Mouse (Mus musculus): ENCODE data around the gene Adamts9. TPM values are rescaled to one million over a fixed set of nuclear protein-coding genes. Genes with fewer than 3 reads are reported as not detected.

Adamts9 gene
- total RNA-seq, 1 experiment: 21.2 TPM

GRCm38 (mm10) chr6:92905922-92906321, 37.4 kb downstream of the Adamts9 start:
- no peak overlapping the region for H3K27ac ChIP-seq (ENCODE audit: insufficient read depth, low read depth, low read length, poor library complexity, severe bottlenecking)

GRCm38 (mm10) chr6:92904491-92904890, 38.8 kb downstream of the Adamts9 start:
- H3K27ac ChIP-seq (ENCODE audit: insufficient read depth, low read depth, low read length, poor library complexity, severe bottlenecking): no peak overlapping the region
- H3K9me3 ChIP-seq (ENCODE audit: control insufficient read depth, insufficient read depth, low read depth, low read length): no peaks in the 10 kb centered on the region
- no peaks in the 10 kb centered on the region; the same call in 1 of the 2 replicates for H3K36me3 ChIP-seq (ENCODE audit: control insufficient read depth, insufficient read depth, low read length, poor library complexity, severe bottlenecking)
- H3K9ac ChIP-seq (ENCODE audit: insufficient read depth, low read depth, low read length, poor library complexity, severe bottlenecking): no peak overlapping the region
- H3K4me1 ChIP-seq (ENCODE audit: control insufficient read depth in 2 of 2, insufficient read depth in 2 of 2, low read length in 2 of 2, poor library complexity in 1 of 2): no peaks in the 10 kb centered on the region; a peak in 1 of 4 replicates
- no peak for DNase-seq (ENCODE audit: low read depth, low spot score)
- in situ Hi-C loops (cut with MboI; ENCODE audit: low sequenced_read_pairs in 2 of 2, unreplicated experiment in 2 of 2): no loop called here
- TF ChIP-seq ZC3H11A (IDR thresholded peaks at IDR 0.05; ENCODE audit: borderline replicate concordance, low read depth, low read length) (no peak), ZNF384 (IDR thresholded peaks at IDR 0.05; ENCODE audit: low read depth, low read length) (no peak), CHD2 (IDR thresholded peaks at IDR 0.05; ENCODE audit: low read depth, low read length) (no peak), HCFC1 (IDR thresholded peaks at IDR 0.05; ENCODE audit: borderline replicate concordance, insufficient read depth, low read length) (no peak), MAFK (IDR thresholded peaks at IDR 0.05; ENCODE audit: insufficient read depth, low read depth, low read length) (no peak)
- H3K4me3 ChIP-seq (ENCODE audit: insufficient read depth in 1 of 2, low read depth in 1 of 2, low read length in 2 of 2, poor library complexity in 1 of 2, severe bottlenecking in 1 of 2): no peak overlapping the region

More at GRCm38 (mm10) chr6:92905922-92906321, 37.4 kb downstream of the Adamts9 start:
- TF ChIP-seq CHD2 (IDR thresholded peaks at IDR 0.05; ENCODE audit: low read depth, low read length): no peak
- no peak for TF ChIP-seq ZC3H11A (IDR thresholded peaks at IDR 0.05; ENCODE audit: borderline replicate concordance, low read depth, low read length)
- TF ChIP-seq MAFK (IDR thresholded peaks at IDR 0.05; ENCODE audit: insufficient read depth, low read depth, low read length): no peak
- no peak for TF ChIP-seq ZNF384 (IDR thresholded peaks at IDR 0.05; ENCODE audit: low read depth, low read length)
- no peak for TF ChIP-seq HCFC1 (IDR thresholded peaks at IDR 0.05; ENCODE audit: borderline replicate concordance, insufficient read depth, low read length)
- no peak overlapping the region for H3K9ac ChIP-seq (ENCODE audit: insufficient read depth, low read depth, low read length, poor library complexity, severe bottlenecking)
- no peaks in the 10 kb centered on the region; a peak in 1 of 4 replicates for H3K4me1 ChIP-seq (ENCODE audit: control insufficient read depth in 2 of 2, insufficient read depth in 2 of 2, low read length in 2 of 2, poor library complexity in 1 of 2)
- in situ Hi-C loops (cut with MboI; ENCODE audit: low sequenced_read_pairs in 2 of 2, unreplicated experiment in 2 of 2): no loop called here
- no peak for DNase-seq (ENCODE audit: low read depth, low spot score)
- no peaks in the 10 kb centered on the region; the same call in 1 of the 2 replicates for H3K36me3 ChIP-seq (ENCODE audit: control insufficient read depth, insufficient read depth, low read length, poor library complexity, severe bottlenecking)
- no peak overlapping the region for H3K4me3 ChIP-seq (ENCODE audit: insufficient read depth in 1 of 2, low read depth in 1 of 2, low read length in 2 of 2, poor library complexity in 1 of 2, severe bottlenecking in 1 of 2)
- no peaks in the 10 kb centered on the region for H3K9me3 ChIP-seq (ENCODE audit: control insufficient read depth, insufficient read depth, low read depth, low read length)

- Histone ChIP-seq H3K36me3 (ENCODE audit: control insufficient read depth, insufficient read depth, low read length, poor library complexity, severe bottlenecking) (no peaks in the 10 kb centered on the region), H3K9ac (ENCODE audit: insufficient read depth, low read depth, low read length, poor library complexity, severe bottlenecking) (no peak overlapping the region), H3K27ac (ENCODE audit: insufficient read depth, low read depth, low read length, poor library complexity, severe bottlenecking) (no peak overlapping the region), H3K4me1 (ENCODE audit: control insufficient read depth in 2 of 2, insufficient read depth in 2 of 2, low read length in 2 of 2, poor library complexity in 1 of 2) (no peaks in the 10 kb centered on the region), H3K4me3 (ENCODE audit: insufficient read depth in 1 of 2, low read depth in 1 of 2, low read length in 2 of 2, poor library complexity in 1 of 2, severe bottlenecking in 1 of 2) (no peak overlapping the region), H3K9me3 (ENCODE audit: control insufficient read depth, insufficient read depth, low read depth, low read length) (no peaks in the 10 kb centered on the region)
- TF ChIP-seq CHD2 (IDR thresholded peaks at IDR 0.05; ENCODE audit: low read depth, low read length) (no peak), ZNF384 (IDR thresholded peaks at IDR 0.05; ENCODE audit: low read depth, low read length) (no peak), HCFC1 (IDR thresholded peaks at IDR 0.05; ENCODE audit: borderline replicate concordance, insufficient read depth, low read length) (no peak), MAFK (IDR thresholded peaks at IDR 0.05; ENCODE audit: insufficient read depth, low read depth, low read length) (no peak), ZC3H11A (IDR thresholded peaks at IDR 0.05; ENCODE audit: borderline replicate concordance, low read depth, low read length) (no peak)
- in situ Hi-C loops (cut with MboI; ENCODE audit: low sequenced_read_pairs in 2 of 2, unreplicated experiment in 2 of 2): no loop called here
- no peak for DNase-seq (ENCODE audit: low read depth, low spot score)
Measured at GRCm38 (mm10) chr6:92904037-92904436, 39.3 kb downstream of the Adamts9 start.

- H3K27ac ChIP-seq (ENCODE audit: insufficient read depth, low read depth, low read length, poor library complexity, severe bottlenecking): no peak overlapping the region
- no peak overlapping the region for H3K4me3 ChIP-seq (ENCODE audit: insufficient read depth in 1 of 2, low read depth in 1 of 2, low read length in 2 of 2, poor library complexity in 1 of 2, severe bottlenecking in 1 of 2)
- no peak for TF ChIP-seq HCFC1 (IDR thresholded peaks at IDR 0.05; ENCODE audit: borderline replicate concordance, insufficient read depth, low read length)
- no peak for TF ChIP-seq ZNF384 (IDR thresholded peaks at IDR 0.05; ENCODE audit: low read depth, low read length)
- TF ChIP-seq CHD2 (IDR thresholded peaks at IDR 0.05; ENCODE audit: low read depth, low read length): no peak
- TF ChIP-seq ZC3H11A (IDR thresholded peaks at IDR 0.05; ENCODE audit: borderline replicate concordance, low read depth, low read length): no peak
- no peak for TF ChIP-seq MAFK (IDR thresholded peaks at IDR 0.05; ENCODE audit: insufficient read depth, low read depth, low read length)
- H3K9ac ChIP-seq (ENCODE audit: insufficient read depth, low read depth, low read length, poor library complexity, severe bottlenecking): no peak overlapping the region
- in situ Hi-C loops (cut with MboI; ENCODE audit: low sequenced_read_pairs in 2 of 2, unreplicated experiment in 2 of 2): no loop called here
- no peak for DNase-seq (ENCODE audit: low read depth, low spot score)
- no peaks in the 10 kb centered on the region; the same call in 1 of the 2 replicates for H3K36me3 ChIP-seq (ENCODE audit: control insufficient read depth, insufficient read depth, low read length, poor library complexity, severe bottlenecking)
- H3K9me3 ChIP-seq (ENCODE audit: control insufficient read depth, insufficient read depth, low read depth, low read length): no peaks in the 10 kb centered on the region
- peaks cover 0 to 2% of the 10 kb centered on the region in 2 experiments; a peak in 1 of 4 replicates for H3K4me1 ChIP-seq (ENCODE audit: control insufficient read depth in 2 of 2, insufficient read depth in 2 of 2, low read length in 2 of 2, poor library complexity in 1 of 2)
Measured at GRCm38 (mm10) chr6:92891535-92891934, 51.8 kb downstream of the Adamts9 start.

Measured in ES-E14 (cell line).